Mouse (Mus musculus) midbrain, embryonic 14.5 days (tissue): ENCODE results near the gene Pde3a. TPM values are rescaled to one million over a fixed set of nuclear protein-coding genes. Genes with fewer than 3 reads are reported as not detected.

ENCODE experiments used
- ATAC-seq: fragments of 200-750 bp; cut with Nextera tagmentation; 2 replicates; pipeline ENCODE4 v1.8.0; 2017; ENCODE audit warnings: moderate number of reproducible peaks, moderate library complexity; ENCODE audit not compliant: low FRiP score, low TSS enrichment
- DNase-seq: peaks from one replicate; pipeline ENCODE4 v3.0.0-alpha.2; 2015
- H3K27ac ChIP-seq: fragments of 300-500 bp; sonication (generic); replicated peaks from 2 replicates; pipeline ENCODE4 v1.5.1; 2014; ENCODE audit warnings: mild to moderate bottlenecking, low read depth, low read length, moderate library complexity
- H3K27me3 ChIP-seq: fragments of 300-500 bp; sonication (generic); 2 replicates; pipeline ENCODE4 v1.6.1; 2014; ENCODE audit warnings: low read length, control low read depth, mixed read lengths; ENCODE audit not compliant: control insufficient read depth, insufficient read depth
- H3K36me3 ChIP-seq: fragments of 300-500 bp; sonication (generic); 2 replicates; pipeline ENCODE4 v1.6.1; 2014; ENCODE audit warnings: low read length, control low read depth; ENCODE audit not compliant: control insufficient read depth, insufficient read depth
- H3K4me1 ChIP-seq: fragments of 300-500 bp; sonication (generic); 2 replicates; pipeline ENCODE4 v1.6.1; 2014; ENCODE audit warnings: mild to moderate bottlenecking, antibody characterized with exemption, low read length, control low read depth; ENCODE audit not compliant: control insufficient read depth, insufficient read depth
- H3K4me2 ChIP-seq: fragments of 300-500 bp; sonication (generic); 2 replicates; pipeline ENCODE4 v1.6.1; 2014; ENCODE audit warnings: mild to moderate bottlenecking, low read length, moderate library complexity
- H3K4me3 ChIP-seq: fragments of 300-500 bp; sonication (generic); replicated peaks from 2 replicates; pipeline ENCODE4 v1.5.1; 2014; ENCODE audit warnings: low read depth, low read length
- H3K9ac ChIP-seq: fragments of 300-500 bp; sonication (generic); replicated peaks from 2 replicates; pipeline ENCODE4 v1.6.1; 2014; ENCODE audit warnings: mild to moderate bottlenecking, low read length, moderate library complexity
- H3K9me3 ChIP-seq: fragments of 300-500 bp; sonication (generic); 2 replicates; pipeline ENCODE4 v1.6.1; 2016; ENCODE audit warnings: low read length, control low read depth, mixed read lengths; ENCODE audit not compliant: control insufficient read depth
- WGBS: fragments of 180-500 bp; shearing (Covaris S2); extraction: QIAGEN DNeasy Blood & Tissue Kit; methylation state at CpG from one replicate; pipeline ENCODE4 v1.1.7; 2014; 5-methylcytosine and 5-hydroxymethylcytosine counted together
- polyA plus RNA-seq: library from polyadenylated mRNA; unstranded; fragments of >200 nt; fragmentation: Nextera tagmentation; extraction: Ambion mirVana; gene quantifications from 2 replicates; pipeline ENCODE4 v1.2.1, GENCODE M21; 2014

Gene Pde3a
- polyA plus RNA-seq, 1 experiment from 2014 or later: 3.1 TPM

DNA sequence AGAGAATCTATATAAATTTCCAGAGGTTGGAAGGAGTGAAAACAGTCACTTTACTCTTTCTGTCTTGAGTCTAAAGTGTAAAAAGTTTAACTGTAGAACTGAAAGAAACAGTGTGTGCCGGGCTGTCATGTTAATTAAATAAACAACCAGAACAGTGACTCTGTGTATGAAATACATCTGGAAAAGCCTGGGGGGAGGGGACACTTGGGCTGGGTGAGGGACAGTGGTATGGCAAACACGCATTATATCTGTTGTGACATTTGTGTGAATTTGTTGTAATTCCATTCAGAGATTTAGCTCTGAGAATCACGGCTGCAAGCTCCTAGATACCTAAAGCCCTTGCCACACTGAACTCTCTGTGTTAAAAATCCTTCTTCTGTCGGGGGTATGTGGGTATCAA is 5.9 kb downstream of the Pde3a start:
- Histone ChIP-seq H3K36me3 (no peaks in the 10 kb centered on the region), H3K9ac (no peak overlapping the region), H3K27me3 (peaks cover 12% of the 10 kb centered on the region; the same call in 1 of the 2 replicates), H3K9me3 (no peaks in the 10 kb centered on the region), H3K4me2 (no peak overlapping the region), H3K4me3 (no peak overlapping the region), H3K27ac (no peak overlapping the region), H3K4me1 (0 out of 2 replicates have a peak, but pooled peaks cover 4% of the 10 kb centered on the region)
- no peak for ATAC-seq
- 41% methylated on average over 4 of the region's 4 CpGs for WGBS
- DNase-seq: no peak

DNA sequence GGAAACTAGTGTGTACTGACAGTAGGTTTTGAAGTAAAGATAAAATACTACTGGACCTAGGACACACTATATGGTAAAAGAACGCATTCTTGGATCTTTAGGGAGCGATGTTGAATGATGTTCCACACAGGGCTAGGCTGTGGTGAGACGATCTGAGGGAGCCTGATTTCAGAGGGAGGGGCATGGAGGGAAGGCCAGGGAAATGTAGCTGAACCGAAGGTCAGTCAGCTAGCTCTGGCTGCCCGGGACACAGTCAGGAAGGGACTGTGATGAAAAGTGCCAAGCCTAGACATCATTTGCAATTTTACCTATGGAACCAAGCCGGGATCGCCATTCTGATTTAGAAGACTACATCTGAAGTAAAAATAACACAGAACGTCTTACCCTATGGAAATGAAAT is 7.8 kb downstream of the Pde3a start:
- 73% methylated on average over 8 of the region's 8 CpGs for WGBS
- no peaks in the 10 kb centered on the region for H3K9me3 ChIP-seq
- H3K9ac ChIP-seq: no peak overlapping the region
- ATAC-seq (no peak), DNase-seq (no peak)
- H3K27ac ChIP-seq: no peak overlapping the region
- no peak overlapping the region for H3K4me3 ChIP-seq
- H3K4me1 ChIP-seq: 0 out of 2 replicates have a peak, but pooled peaks cover 4% of the 10 kb centered on the region
- H3K4me2 ChIP-seq: no peak overlapping the region
- 0 out of 2 replicates have a peak, but pooled peaks cover 4% of the 10 kb centered on the region for H3K27me3 ChIP-seq
- H3K36me3 ChIP-seq: no peaks in the 10 kb centered on the region

DNA sequence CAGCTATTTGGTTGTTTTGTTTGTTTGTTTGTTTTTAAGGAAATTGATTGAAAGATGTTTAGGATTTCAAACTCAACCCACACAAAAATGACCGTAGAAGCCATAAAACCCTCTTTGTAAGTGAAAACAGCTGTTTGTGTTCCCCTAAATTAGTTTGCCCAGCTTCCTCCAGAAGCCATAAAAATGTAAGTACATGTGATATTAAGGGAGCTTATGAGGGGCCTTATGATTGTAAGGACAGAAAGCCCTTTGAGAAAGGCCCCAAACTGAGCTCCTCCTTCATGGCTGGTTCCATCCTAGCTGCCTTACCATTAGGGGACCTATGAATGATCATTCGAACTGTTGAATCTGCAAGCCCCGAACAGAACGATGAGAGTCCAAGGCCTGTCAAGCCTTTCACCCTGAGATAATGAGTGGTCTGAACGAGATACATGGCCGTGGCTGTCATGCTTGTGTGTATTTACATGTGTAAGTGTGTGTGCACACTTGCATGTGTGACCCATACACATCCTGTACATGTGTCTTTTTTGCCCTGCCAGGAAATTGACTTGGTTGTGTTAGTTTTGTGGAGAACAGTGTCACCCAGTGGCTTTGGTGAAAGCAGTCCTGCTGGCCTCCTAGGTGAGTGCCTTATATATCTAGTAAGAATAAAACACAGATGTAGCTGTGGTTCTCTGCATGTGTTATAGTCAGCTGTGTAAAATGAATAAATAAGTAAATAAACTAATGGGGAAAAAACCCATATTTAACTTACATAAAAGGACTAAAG is 8.5 kb downstream of the Pde3a start:
- 92% methylated on average over 6 of the region's 6 CpGs for WGBS
- ATAC-seq (no peak), DNase-seq (peak; percentile 51)
- Histone ChIP-seq H3K27me3 (0 out of 2 replicates have a peak, but pooled peaks cover under 1% of the 10 kb centered on the region), H3K4me2 (no peak overlapping the region), H3K9me3 (no peaks in the 10 kb centered on the region), H3K36me3 (no peaks in the 10 kb centered on the region), H3K9ac (no peak overlapping the region), H3K4me1 (0 out of 2 replicates have a peak, but pooled peaks cover 4% of the 10 kb centered on the region), H3K4me3 (no peak overlapping the region), H3K27ac (no peak overlapping the region)

DNA sequence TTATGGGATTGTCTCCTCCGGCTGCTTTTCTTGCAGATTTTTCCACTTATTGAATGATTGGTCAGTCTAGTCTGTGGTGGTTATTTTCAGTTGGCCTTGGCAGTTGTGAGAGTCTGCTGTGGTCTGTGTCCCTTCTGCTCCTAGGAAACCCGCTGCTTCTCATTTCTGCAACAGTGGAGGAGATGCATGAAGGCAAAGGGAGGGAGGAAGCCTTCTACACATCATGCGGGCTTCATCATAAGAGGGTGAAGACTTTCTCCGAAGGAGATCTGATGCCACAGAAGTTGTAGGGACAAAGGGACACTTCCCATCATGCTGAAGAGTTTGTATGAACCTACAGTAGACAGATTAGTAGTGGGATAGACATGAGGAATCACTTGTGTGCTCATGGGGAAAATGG is 16.2 kb downstream of the Pde3a start:
- Histone ChIP-seq H3K27ac (no peak overlapping the region), H3K27me3 (no peaks in the 10 kb centered on the region), H3K4me1 (no peaks in the 10 kb centered on the region), H3K4me2 (no peak overlapping the region), H3K9ac (no peak overlapping the region), H3K36me3 (no peaks in the 10 kb centered on the region), H3K4me3 (no peak overlapping the region), H3K9me3 (no peaks in the 10 kb centered on the region)
- WGBS: 97% methylated on average over 4 of the region's 4 CpGs
- ATAC-seq (no peak), DNase-seq (no peak)

DNA sequence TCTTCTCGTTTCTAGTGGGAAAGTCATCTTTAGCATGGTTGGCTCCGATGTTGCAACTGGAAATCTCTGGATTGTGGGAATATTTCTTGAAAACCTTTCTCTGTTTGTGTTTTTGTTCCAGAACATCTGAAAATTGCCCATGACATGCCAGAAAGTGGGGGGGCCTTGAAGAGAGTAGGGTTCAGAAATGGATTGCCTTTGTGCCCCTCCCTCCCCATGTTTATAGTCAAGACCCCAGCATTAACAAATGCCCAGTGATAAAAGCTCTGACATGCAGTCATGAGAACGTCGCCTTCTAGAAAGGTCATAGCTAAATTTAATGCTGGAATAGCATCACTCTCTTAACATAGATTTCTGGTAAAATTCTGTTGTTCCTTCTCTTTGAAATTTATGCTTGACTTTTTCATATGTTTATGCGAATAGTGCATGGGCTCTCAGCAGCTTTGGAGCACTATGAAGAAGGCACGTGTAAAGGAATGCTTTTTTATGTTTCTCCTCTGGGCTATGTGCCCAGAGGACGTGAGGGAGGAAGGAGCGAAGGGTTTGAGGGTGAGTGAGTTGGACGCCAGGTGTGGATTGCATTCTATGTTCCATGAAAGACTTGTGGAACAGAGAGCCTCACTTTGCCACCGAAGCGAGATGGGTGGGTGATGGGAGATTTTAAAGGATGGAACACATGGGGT is 19.0 kb downstream of the Pde3a start:
- no peak for ATAC-seq
- H3K27me3 ChIP-seq: no peaks in the 10 kb centered on the region
- H3K4me2 ChIP-seq: no peak overlapping the region
- no peak overlapping the region for H3K9ac ChIP-seq
- no peaks in the 10 kb centered on the region for H3K9me3 ChIP-seq
- DNase-seq: no peak
- no peaks in the 10 kb centered on the region for H3K36me3 ChIP-seq
- H3K4me3 ChIP-seq: no peak overlapping the region
- H3K4me1 ChIP-seq: no peaks in the 10 kb centered on the region
- H3K27ac ChIP-seq: no peak overlapping the region
- 94% methylated on average over 11 of the region's 11 CpGs for WGBS

DNA sequence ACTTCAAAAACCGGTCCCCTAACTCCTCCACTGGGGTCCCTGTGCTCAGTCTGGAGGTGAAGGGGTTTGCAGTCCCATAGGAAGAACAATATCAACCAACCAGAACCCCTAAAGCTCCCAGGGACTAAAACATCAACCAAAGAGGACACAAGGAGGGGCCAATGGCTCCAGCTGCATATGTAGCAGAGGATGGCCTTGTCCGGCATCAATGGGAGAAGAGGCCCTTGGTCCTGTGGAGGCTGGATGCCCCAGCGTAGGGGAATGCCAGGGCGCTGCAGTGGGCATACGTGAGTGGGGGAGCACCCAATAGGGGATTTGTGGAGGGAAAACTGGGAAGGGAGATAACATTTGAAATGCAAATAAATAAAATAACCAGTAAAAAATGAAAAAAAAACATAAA is 19.8 kb downstream of the Pde3a start:
- Histone ChIP-seq H3K4me1 (no peaks in the 10 kb centered on the region), H3K4me2 (no peak overlapping the region), H3K9me3 (no peaks in the 10 kb centered on the region), H3K4me3 (no peak overlapping the region), H3K27me3 (no peaks in the 10 kb centered on the region), H3K9ac (no peak overlapping the region), H3K27ac (no peak overlapping the region), H3K36me3 (no peaks in the 10 kb centered on the region)
- ATAC-seq (no peak), DNase-seq (no peak)
- WGBS: 93% methylated on average over 5 of the region's 5 CpGs

DNA sequence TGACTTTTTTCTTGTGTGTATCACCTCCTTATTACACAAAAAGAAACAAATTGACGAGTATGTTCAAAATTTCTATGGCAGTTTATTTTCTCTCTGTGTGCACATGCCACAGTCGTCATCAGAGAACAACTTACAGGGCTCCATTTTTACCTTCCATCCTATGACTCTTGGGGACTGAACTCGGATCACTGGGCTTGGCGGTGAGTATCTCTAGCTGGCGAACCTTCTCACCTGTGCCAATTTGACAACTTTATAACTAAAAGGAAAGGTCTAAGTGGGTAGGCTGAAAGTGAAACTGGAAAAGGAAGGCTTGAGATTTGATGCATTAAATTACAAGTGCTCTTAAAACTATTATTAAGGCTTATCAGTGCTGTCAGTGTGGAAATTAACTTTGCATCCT is 22.1 kb downstream of the Pde3a start:
- Histone ChIP-seq H3K36me3 (no peaks in the 10 kb centered on the region), H3K4me1 (no peaks in the 10 kb centered on the region), H3K9me3 (no peaks in the 10 kb centered on the region), H3K27ac (no peak overlapping the region), H3K27me3 (no peaks in the 10 kb centered on the region), H3K4me3 (no peak overlapping the region), H3K9ac (no peak overlapping the region), H3K4me2 (no peak overlapping the region)
- ATAC-seq: no peak
- 90% methylated on average over 5 of the region's 5 CpGs for WGBS
- no peak for DNase-seq

DNA sequence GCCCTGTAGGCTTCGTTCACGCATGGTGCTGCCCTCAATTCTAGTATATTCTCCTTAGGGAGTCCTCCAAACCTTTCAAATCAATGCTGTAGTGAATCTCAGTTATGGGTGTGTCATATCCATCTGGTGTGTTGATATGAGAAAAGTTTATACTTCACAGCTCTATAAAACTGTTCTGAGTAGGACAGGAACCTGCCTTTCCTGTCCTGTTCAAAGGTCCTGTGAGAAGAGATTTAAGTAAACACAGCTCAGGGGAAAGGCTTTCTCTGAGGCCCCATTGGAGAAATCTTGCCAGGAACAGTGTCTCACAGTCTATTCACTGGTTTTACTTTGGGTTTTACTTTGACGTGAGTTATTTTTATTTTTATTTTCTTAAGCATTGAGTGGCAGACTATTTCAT is 22.5 kb downstream of the Pde3a start:
- no peak overlapping the region for H3K4me2 ChIP-seq
- WGBS: 97% methylated on average over 3 of the region's 3 CpGs
- no peak overlapping the region for H3K9ac ChIP-seq
- H3K27ac ChIP-seq: no peak overlapping the region
- no peaks in the 10 kb centered on the region for H3K9me3 ChIP-seq
- ATAC-seq (no peak), DNase-seq (no peak)
- H3K27me3 ChIP-seq: no peaks in the 10 kb centered on the region
- no peak overlapping the region for H3K4me3 ChIP-seq
- H3K4me1 ChIP-seq: no peaks in the 10 kb centered on the region
- H3K36me3 ChIP-seq: no peaks in the 10 kb centered on the region

DNA sequence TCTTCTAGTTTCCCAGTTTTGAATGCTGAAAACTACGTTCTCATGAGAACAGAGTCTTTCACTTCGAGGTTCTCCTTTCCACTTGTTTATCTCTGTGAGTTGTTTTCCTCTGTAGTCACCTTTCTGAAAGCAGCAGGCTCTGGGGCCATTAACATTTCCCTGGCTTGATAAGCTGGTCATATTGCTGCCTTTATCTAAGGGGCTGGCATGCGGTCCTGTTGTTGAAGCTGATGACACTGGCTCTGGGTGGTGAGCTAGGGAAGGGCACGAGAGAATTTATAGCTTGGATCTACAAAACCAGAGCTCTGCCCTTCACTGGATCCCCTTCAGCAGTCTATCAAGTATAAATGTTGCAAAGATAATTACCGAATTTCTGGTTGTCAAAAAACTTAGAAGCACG is 24.6 kb downstream of the Pde3a start:
- no peak for ATAC-seq

More for the DNA sequence above, 24.6 kb downstream of the Pde3a start:
- Histone ChIP-seq H3K4me1 (no peaks in the 10 kb centered on the region; the same call in 1 of the 2 replicates), H3K27ac (no peak overlapping the region), H3K9ac (no peak overlapping the region), H3K4me3 (no peak overlapping the region), H3K4me2 (no peak overlapping the region), H3K36me3 (no peaks in the 10 kb centered on the region), H3K9me3 (no peaks in the 10 kb centered on the region), H3K27me3 (no peaks in the 10 kb centered on the region)
- no peak for DNase-seq
- WGBS: 92% methylated on average over 6 of the region's 6 CpGs
